Mouse (Mus musculus) forebrain, embryonic 11.5 days (tissue): ENCODE data around the gene Sv2a. TPM values are rescaled to one million over a fixed set of nuclear protein-coding genes. Genes with fewer than 3 reads are reported as not detected.

Source experiments
- ATAC-seq: fragments of 200-750 bp; cut with Nextera tagmentation; replicated peaks from 2 replicates; pipeline ENCODE4 v1.8.0; 2017; ENCODE audit warnings: moderate TSS enrichment; ENCODE audit not compliant: low FRiP score
- DNase-seq: peaks from one replicate; pipeline ENCODE4 v3.0.0-alpha.2; 2017; ENCODE audit warnings: low spot score
- H3K27ac ChIP-seq: fragments of 300-500 bp; sonication (generic); 2 replicates; pipeline ENCODE4 v1.5.1; 2014; ENCODE audit warnings: low read depth, low read length
- H3K27me3 ChIP-seq: fragments of 300-500 bp; sonication (generic); 2 replicates; pipeline ENCODE4 v1.6.1; 2014; ENCODE audit warnings: mild to moderate bottlenecking, low read length, mixed read lengths; ENCODE audit not compliant: control insufficient read depth, insufficient read depth
- H3K36me3 ChIP-seq: fragments of 300-500 bp; sonication (generic); 2 replicates; pipeline ENCODE4 v1.6.1; 2014; ENCODE audit warnings: mild to moderate bottlenecking, low read length, moderate library complexity, mixed read lengths; ENCODE audit not compliant: control insufficient read depth, insufficient read depth
- H3K4me1 ChIP-seq: fragments of 300-500 bp; sonication (generic); replicated peaks from 2 replicates; pipeline ENCODE4 v1.6.1; 2014; ENCODE audit warnings: low read length, mixed read lengths; ENCODE audit not compliant: control insufficient read depth, insufficient read depth
- H3K4me2 ChIP-seq: fragments of 300-500 bp; sonication (generic); 2 replicates; pipeline ENCODE4 v1.6.1; 2014; ENCODE audit warnings: low read depth, mild to moderate bottlenecking, low read length, moderate library complexity, mixed read lengths; ENCODE audit not compliant: severe bottlenecking
- H3K4me3 ChIP-seq: fragments of 300-500 bp; sonication (generic); 2 replicates; pipeline ENCODE4 v1.5.1; 2014; ENCODE audit warnings: low read depth, low read length
- H3K9ac ChIP-seq: fragments of 300-500 bp; sonication (generic); 2 replicates; pipeline ENCODE4 v1.6.1; 2014; ENCODE audit warnings: low read length
- H3K9me3 ChIP-seq: fragments of 300-500 bp; sonication (generic); 2 replicates; pipeline ENCODE4 v1.6.1; 2016; ENCODE audit warnings: low read length, mixed read lengths; ENCODE audit not compliant: control insufficient read depth
- WGBS: fragments of 180-500 bp; shearing (Covaris S2); extraction: QIAGEN DNeasy Blood & Tissue Kit; methylation state at CpG from one replicate; pipeline ENCODE4 v1.1.7; 2014; 5-methylcytosine and 5-hydroxymethylcytosine counted together
- polyA plus RNA-seq: library from polyadenylated mRNA; unstranded; fragments of >200 nt; fragmentation: Nextera tagmentation; extraction: Ambion mirVana; gene quantifications from 2 replicates; pipeline ENCODE4 v1.2.1, GENCODE M21; 2014

Gene Sv2a
- polyA plus RNA-seq, 1 experiment from 2014 or later, result 9.0 TPM

DNA sequence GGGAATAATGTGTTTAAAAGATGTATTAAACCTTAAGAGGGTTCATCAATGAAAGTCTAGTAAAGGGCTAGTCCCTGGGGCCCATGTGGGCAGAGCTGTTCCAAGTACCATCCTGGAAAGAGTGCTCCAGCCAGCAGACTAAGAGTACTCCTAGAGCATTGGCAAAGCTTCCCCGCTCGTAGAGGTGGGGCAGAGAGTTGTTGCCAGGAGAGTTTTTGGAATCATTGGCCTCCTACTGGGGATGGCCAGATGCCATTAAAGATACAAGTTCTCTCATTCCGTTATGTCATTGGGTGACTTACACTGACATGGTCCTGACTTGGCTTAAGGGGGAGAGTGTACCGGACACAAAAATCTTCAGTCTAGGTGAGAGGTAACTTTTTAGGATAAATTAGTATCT is 1.4 kb upstream of the Sv2a start:
- H3K9ac ChIP-seq, result no peak overlapping the region
- H3K27me3 ChIP-seq, result no peaks in the 10 kb centered on the region
- no peak overlapping the region for H3K4me3 ChIP-seq
- no peak overlapping the region for H3K27ac ChIP-seq
- H3K36me3 ChIP-seq, result peaks cover 5% of the 10 kb centered on the region; the same call in 1 of the 2 replicates
- ATAC-seq (no peak), DNase-seq (no peak)
- H3K4me2 ChIP-seq, result no peak overlapping the region
- peaks cover 11% of the 10 kb centered on the region for H3K4me1 ChIP-seq
- 68% methylated on average over 4 of the region's 4 CpGs for WGBS
- no peaks in the 10 kb centered on the region for H3K9me3 ChIP-seq

DNA sequence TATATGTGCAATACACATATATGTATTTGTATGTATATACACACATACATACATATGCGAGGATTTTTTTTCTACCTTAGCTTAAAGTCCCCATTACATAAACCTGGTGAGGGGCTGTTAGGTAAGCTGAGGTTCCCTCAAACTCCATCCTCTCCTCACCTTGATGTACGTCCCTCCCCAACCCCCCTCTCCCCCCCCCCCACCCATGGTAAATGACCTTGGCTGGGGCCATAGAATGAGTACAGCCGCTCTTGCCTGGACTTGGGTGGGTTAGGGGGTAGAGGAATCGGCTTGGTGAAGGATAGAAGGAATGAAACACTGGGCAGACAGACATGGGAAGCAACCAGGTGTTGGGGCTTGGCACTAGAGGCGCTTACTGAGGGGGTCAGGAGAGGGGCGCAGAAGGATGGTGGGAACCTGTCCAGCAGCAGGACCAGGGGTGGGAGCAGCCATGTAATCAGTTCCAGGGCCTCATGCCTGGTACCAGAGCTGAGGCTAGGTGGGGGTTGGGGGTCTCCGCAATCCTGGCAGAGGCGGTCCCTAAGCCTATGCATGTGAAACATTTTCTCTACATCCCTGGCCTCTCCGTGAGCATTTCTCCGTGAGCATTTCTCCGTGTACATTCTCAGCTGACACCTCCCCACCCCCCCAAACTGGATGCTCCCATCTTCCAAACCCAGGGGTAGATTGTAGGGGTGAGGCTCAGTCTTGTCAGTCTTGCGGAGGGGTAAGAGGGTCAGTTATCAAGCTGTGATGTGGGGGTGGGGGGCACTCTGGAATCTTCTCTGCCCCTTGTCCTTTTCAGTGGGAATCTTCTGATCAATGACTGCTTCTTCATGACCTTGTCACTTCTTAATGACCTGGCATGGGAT is 795 bp downstream of the Sv2a start:
- ATAC-seq, result peak; percentile 61; the same call in 1 of the 2 replicates
- H3K27ac ChIP-seq, result no peak overlapping the region
- 35% methylated on average over 12 of the region's 12 CpGs for WGBS
- H3K4me3 ChIP-seq, result peak overlapping the region; percentile 41
- H3K4me2 ChIP-seq, result peak overlapping the region; percentile 89; the same call in 1 of the 2 replicates
- no peak for DNase-seq
- no peaks in the 10 kb centered on the region for H3K27me3 ChIP-seq
- H3K9me3 ChIP-seq, result no peaks in the 10 kb centered on the region
- peaks cover 7% of the 10 kb centered on the region for H3K4me1 ChIP-seq
- H3K9ac ChIP-seq, result peak overlapping the region; percentile 70
- peaks cover 3% of the 10 kb centered on the region; the same call in 1 of the 2 replicates for H3K36me3 ChIP-seq

GRCm38 (mm10) chr3:96182382-96182776 is 1.4 kb downstream of the Sv2a start:
- H3K9me3 ChIP-seq, result no peaks in the 10 kb centered on the region
- H3K9ac ChIP-seq, result no peak overlapping the region
- no peak for ATAC-seq
- H3K4me2 ChIP-seq, result no peak overlapping the region
- no peaks in the 10 kb centered on the region for H3K27me3 ChIP-seq
- no peak for DNase-seq
- no peak overlapping the region for H3K4me3 ChIP-seq
- peaks cover 3% of the 10 kb centered on the region; the same call in 1 of the 2 replicates for H3K36me3 ChIP-seq
- WGBS, result 34% methylated on average over 4 of the region's 4 CpGs
- H3K4me1 ChIP-seq, result peaks cover 7% of the 10 kb centered on the region
- no peak overlapping the region for H3K27ac ChIP-seq

DNA sequence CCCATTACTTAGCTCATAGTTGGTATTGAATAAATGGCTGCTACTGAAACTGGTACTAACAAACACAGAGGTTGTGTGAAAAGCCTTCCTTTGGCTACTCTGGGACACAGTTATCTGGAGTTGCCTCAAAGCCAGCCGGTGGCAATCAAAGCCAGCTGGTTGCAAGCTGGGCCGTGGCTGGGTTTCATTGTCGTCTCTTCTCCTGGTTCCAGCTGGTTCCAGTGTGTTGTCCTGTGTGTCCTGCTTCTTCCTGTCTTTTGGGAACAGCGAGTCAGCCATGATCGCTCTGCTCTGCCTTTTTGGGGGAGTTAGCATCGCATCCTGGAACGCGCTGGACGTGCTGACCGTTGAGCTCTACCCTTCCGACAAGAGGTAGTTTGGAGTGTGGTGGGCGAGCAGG is 12.0 kb downstream of the Sv2a start:
- Histone ChIP-seq H3K27me3 (no peaks in the 10 kb centered on the region), H3K4me1 (peaks cover 7% of the 10 kb centered on the region), H3K4me3 (no peak overlapping the region), H3K9ac (no peak overlapping the region), H3K27ac (no peak overlapping the region), H3K36me3 (no peaks in the 10 kb centered on the region), H3K4me2 (no peak overlapping the region), H3K9me3 (no peaks in the 10 kb centered on the region)
- no peak for DNase-seq
- no peak for ATAC-seq
- 69% methylated on average over 12 of the region's 12 CpGs for whole genome bisulfite sequencing

DNA sequence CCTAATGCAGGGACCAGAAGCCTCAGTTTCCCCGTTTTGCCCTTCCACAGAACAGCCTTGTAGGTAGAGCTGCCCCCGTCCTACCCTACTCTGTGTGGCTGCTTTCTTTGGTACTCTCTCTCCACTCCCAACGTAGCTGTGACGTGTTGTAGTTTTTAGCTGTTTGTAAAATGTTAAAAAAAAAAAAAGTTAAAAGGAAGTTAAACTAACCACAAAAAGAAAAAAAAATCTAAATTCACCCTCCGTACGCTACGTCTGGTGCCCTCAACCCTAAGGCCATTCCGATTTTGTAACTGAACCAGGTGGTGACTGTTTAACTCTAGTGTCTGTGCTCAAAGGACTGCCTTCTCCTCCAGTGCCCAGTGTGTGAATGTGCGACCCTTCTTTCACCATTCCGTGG is 14.0 kb downstream of the Sv2a start:
- ATAC-seq (no peak), DNase-seq (no peak)
- H3K9me3 ChIP-seq, result no peaks in the 10 kb centered on the region
- peaks cover 7% of the 10 kb centered on the region for H3K4me1 ChIP-seq
- H3K4me2 ChIP-seq, result no peak overlapping the region
- H3K27me3 ChIP-seq, result no peaks in the 10 kb centered on the region
- WGBS, result 86% methylated on average over 10 of the region's 10 CpGs
- H3K27ac ChIP-seq, result no peak overlapping the region
- no peak overlapping the region for H3K9ac ChIP-seq
- H3K4me3 ChIP-seq, result no peak overlapping the region
- H3K36me3 ChIP-seq, result no peaks in the 10 kb centered on the region

- H3K4me3 ChIP-seq, result no peak overlapping the region
- H3K4me2 ChIP-seq, result no peak overlapping the region
- H3K9ac ChIP-seq, result no peak overlapping the region
These were observed 14.8 kb downstream of the Sv2a start for GRCm38 (mm10) chr3:96195616-96196313.

GRCm38 (mm10) chr3:96196437-96197128 is 15.6 kb downstream of the Sv2a start:
- Histone ChIP-seq H3K27ac (peak overlapping the region; percentile 92), H3K36me3 (no peaks in the 10 kb centered on the region), H3K27me3 (no peaks in the 10 kb centered on the region), H3K9me3 (no peaks in the 10 kb centered on the region), H3K4me2 (peak overlapping the region; percentile 98), H3K9ac (peak overlapping the region; percentile 97), H3K4me1 (peaks cover 7% of the 10 kb centered on the region), H3K4me3 (peak overlapping the region; percentile 66)
- no peak for DNase-seq
- no peak for ATAC-seq
- WGBS, result 21% methylated on average over 27 of the region's 27 CpGs

More at GRCm38 (mm10) chr3:96195616-96196313, 14.8 kb downstream of the Sv2a start:
- Histone ChIP-seq H3K4me1 (peaks cover 7% of the 10 kb centered on the region), H3K27ac (no peak overlapping the region), H3K36me3 (no peaks in the 10 kb centered on the region), H3K9me3 (no peaks in the 10 kb centered on the region), H3K27me3 (no peaks in the 10 kb centered on the region)
- WGBS, result 89% methylated on average over 11 of the region's 11 CpGs
- no peak for DNase-seq
- no peak for ATAC-seq

DNA sequence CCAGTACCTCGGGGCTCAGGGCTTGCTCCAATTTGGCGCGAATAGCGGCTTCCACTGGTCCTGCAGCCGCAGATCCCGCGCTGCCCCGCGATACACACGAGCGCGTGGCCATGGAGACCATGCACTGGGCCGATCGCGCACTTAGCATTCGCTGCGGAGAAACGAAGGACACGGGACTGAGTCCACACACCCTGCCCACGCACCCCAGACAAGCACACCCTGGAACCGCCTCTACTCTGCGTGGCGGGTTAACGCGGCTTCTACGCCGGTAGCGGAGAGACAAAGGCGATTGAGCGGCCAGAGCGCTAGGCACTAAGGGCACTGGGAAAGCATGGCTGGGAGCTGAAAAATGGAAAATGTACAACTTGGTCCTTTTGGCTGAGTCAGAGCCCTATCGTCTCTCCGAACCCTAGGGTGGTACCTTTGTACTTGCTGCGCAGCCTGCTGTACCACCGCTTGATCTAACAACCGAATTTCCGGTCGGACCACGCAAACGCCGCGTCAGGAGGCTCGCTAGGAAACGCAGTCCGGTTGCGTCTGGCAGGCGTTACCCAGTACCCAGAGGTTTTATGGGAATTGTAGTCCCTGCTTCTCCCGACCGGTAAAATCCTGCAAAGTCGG is 16.3 kb downstream of the Sv2a start:
- Histone ChIP-seq H3K9ac (peak overlapping the region; percentile 97), H3K27me3 (no peaks in the 10 kb centered on the region), H3K9me3 (no peaks in the 10 kb centered on the region), H3K4me1 (peaks cover 7% of the 10 kb centered on the region), H3K4me3 (peak overlapping the region; percentile 66), H3K27ac (peak overlapping the region; percentile 92), H3K4me2 (peak overlapping the region; percentile 98), H3K36me3 (no peaks in the 10 kb centered on the region)
- WGBS, result under 1% methylated on average over 50 of the region's 50 CpGs
- ATAC-seq (peak; percentile 93), DNase-seq (peak; percentile 93)
